Mouse (Mus musculus) neural tube, embryonic 15.5 days (tissue): Measurements from ENCODE around the gene Syk. TPM values are rescaled to one million over a fixed set of nuclear protein-coding genes. Genes with fewer than 3 reads are reported as not detected.

Experiments used
- ATAC-seq: fragments of 200-750 bp; cut with Nextera tagmentation; 2 replicates; pipeline ENCODE4 v1.8.0; 2017; ENCODE audit warnings: mild to moderate bottlenecking, moderate TSS enrichment, moderate library complexity; ENCODE audit not compliant: low FRiP score
- H3K27ac ChIP-seq: fragments of 300-500 bp; sonication (generic); replicated peaks from 2 replicates; pipeline ENCODE4 v1.5.1; 2015; ENCODE audit warnings: mild to moderate bottlenecking, inconsistent platforms
- H3K27me3 ChIP-seq: fragments of 300-500 bp; sonication (generic); replicated peaks from 2 replicates; pipeline ENCODE4 v1.6.1; 2015; ENCODE audit warnings: inconsistent platforms
- H3K36me3 ChIP-seq: fragments of 300-500 bp; sonication (generic); 2 replicates; pipeline ENCODE4 v1.6.1; 2015; ENCODE audit warnings: inconsistent platforms
- H3K4me1 ChIP-seq: fragments of 300-500 bp; sonication (generic); 2 replicates; pipeline ENCODE4 v1.6.1; 2015; ENCODE audit warnings: inconsistent platforms
- H3K4me2 ChIP-seq: fragments of 300-500 bp; sonication (generic); 2 replicates; pipeline ENCODE4 v1.6.1; 2015; ENCODE audit warnings: inconsistent platforms, mild to moderate bottlenecking, moderate library complexity
- H3K4me3 ChIP-seq: fragments of 300-500 bp; sonication (generic); replicated peaks from 2 replicates; pipeline ENCODE4 v1.5.1; 2015; ENCODE audit warnings: mild to moderate bottlenecking, inconsistent platforms
- H3K9ac ChIP-seq: fragments of 300-500 bp; sonication (generic); replicated peaks from 2 replicates; pipeline ENCODE4 v1.6.1; 2015; ENCODE audit warnings: mild to moderate bottlenecking, inconsistent platforms
- H3K9me3 ChIP-seq: fragments of 300-500 bp; sonication (generic); replicated peaks from 2 replicates; pipeline ENCODE4 v1.6.1; 2016; ENCODE audit warnings: inconsistent platforms
- WGBS: fragments of 180-500 bp; shearing (Covaris S2); methylation state at CpG from one replicate; pipeline ENCODE4 v1.1.7; 2015; ENCODE audit warnings: mixed read lengths; 5-methylcytosine and 5-hydroxymethylcytosine counted together
- polyA plus RNA-seq: library from polyadenylated mRNA; unstranded; fragments of >200 nt; fragmentation: Nextera tagmentation; extraction: Ambion mirVana; gene quantifications from 2 replicates; pipeline ENCODE4 v1.2.1, GENCODE M21; 2015

Syk gene
- polyA plus RNA-seq, 1 experiment from 2014 or later: 0.96 TPM

DNA sequence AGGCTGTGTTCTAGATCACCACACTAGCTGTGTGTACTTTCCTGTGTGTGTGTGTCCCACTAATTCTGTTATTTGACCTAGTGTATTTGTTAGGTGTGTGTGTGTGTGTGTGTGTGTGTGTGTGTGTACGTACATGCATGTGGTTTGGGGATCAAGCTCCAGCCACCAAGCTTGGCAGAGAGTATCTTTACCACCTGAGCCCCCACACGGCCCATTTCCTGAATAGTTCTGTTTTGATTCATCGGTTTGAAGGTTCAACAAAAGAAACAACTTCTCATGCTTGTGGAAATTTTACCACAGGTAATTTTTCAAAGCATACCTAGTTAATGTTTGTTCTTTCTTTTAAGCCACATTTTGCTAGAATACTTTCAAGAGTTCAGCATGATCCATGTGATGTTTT lies 52.5 kb downstream of the Syk start:
- no peak overlapping the region for H3K9ac ChIP-seq
- no peak overlapping the region for H3K4me2 ChIP-seq
- no peaks in the 10 kb centered on the region for H3K27me3 ChIP-seq
- no peaks in the 10 kb centered on the region for H3K36me3 ChIP-seq
- no peaks in the 10 kb centered on the region for H3K4me1 ChIP-seq
- no peak overlapping the region for H3K4me3 ChIP-seq
- no peak for ATAC-seq
- H3K27ac ChIP-seq: no peak overlapping the region
- H3K9me3 ChIP-seq: no peaks in the 10 kb centered on the region
- 78% methylated on average over 3 of the region's 3 CpGs for WGBS

GRCm38 (mm10) chr13:52636176-52636748 lies 53.3 kb downstream of the Syk start:
- Histone ChIP-seq H3K27ac (no peak overlapping the region), H3K9ac (no peak overlapping the region), H3K4me2 (no peak overlapping the region), H3K4me3 (no peak overlapping the region), H3K27me3 (no peaks in the 10 kb centered on the region), H3K4me1 (no peaks in the 10 kb centered on the region), H3K9me3 (no peaks in the 10 kb centered on the region), H3K36me3 (no peaks in the 10 kb centered on the region)
- ATAC-seq: no peak
- 82% methylated on average over 10 of the region's 10 CpGs for WGBS

- no peak overlapping the region for H3K4me3 ChIP-seq
- no peak overlapping the region for H3K4me2 ChIP-seq
- H3K4me1 ChIP-seq: peaks cover 9% of the 10 kb centered on the region; the same call in 1 of the 2 replicates
- ATAC-seq: no peak
- no peak overlapping the region for H3K27ac ChIP-seq
- no peak overlapping the region for H3K9ac ChIP-seq
- H3K9me3 ChIP-seq: no peaks in the 10 kb centered on the region
- H3K27me3 ChIP-seq: no peaks in the 10 kb centered on the region
- WGBS: 86% methylated on average over 3 of the region's 3 CpGs
- H3K36me3 ChIP-seq: no peaks in the 10 kb centered on the region
These were observed 63.6 kb downstream of the Syk start for GRCm38 (mm10) chr13:52646566-52646965.

DNA sequence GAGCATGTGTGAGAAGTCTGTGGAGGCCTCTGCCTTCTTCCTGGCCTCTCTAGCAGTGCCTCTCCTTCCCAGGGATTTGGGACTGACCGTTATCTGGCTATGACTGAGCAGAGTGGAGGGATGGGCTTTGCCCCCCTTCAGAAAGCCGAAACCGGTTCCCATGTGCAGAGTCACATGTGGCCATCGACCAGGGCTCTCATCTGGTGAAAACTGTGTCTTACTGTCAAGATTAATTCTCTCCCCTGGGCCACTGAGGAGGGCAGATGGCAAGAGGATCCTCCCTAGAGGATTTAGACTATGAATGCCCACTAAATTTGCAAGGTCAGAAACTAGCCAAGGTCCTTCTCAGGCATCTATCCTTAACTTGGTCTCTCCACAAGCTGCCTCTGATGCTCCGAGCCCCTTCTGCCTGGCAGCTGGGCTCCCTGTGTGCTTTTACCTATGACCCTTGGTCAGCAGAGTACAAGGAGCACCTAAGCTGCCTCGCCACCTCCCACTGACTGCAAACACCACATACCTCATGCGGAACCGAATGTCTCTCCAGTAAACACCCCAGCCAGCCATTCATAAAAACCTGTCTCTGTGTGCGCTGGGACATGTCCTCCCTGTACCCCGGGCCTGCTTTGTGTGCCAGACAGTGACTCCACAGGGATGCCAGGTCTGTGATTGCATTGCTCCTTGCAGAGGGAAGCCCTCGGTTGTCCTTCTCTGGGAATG lies 65.2 kb downstream of the Syk start:
- Histone ChIP-seq H3K27ac (no peak overlapping the region), H3K27me3 (no peaks in the 10 kb centered on the region), H3K9ac (no peak overlapping the region), H3K9me3 (no peaks in the 10 kb centered on the region), H3K4me1 (peaks cover 9% of the 10 kb centered on the region), H3K4me2 (no peak overlapping the region), H3K36me3 (no peaks in the 10 kb centered on the region), H3K4me3 (no peak overlapping the region)
- 47% methylated on average over 11 of the region's 11 CpGs for WGBS
- no peak for ATAC-seq

DNA sequence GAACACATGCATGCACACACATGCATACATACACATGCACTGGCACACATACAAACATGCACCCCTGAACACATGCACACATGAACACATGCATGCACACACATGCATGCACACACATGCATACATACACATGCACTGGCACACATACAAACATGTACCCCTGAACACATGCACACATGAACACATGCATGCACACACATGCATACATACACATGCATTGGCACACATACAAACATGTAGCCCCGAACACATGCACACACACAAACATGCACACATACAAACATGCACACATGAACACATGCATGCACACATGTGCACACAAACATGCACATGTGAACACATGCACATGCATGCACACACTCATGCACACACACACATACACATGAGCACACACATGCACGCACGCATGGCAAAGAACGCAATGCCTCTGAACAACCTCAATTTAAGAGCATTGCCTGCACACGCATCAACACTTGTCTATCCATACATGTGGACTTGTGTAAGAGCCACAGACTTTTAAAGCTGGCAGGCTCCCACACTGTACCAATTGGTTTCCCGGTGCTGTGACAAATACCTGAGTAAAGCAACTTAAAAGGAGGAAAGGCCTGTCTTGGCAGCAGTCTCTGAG lies 66.9 kb downstream of the Syk start:
- 97% methylated on average over 6 of the region's 6 CpGs for WGBS
- Histone ChIP-seq H3K4me1 (peaks cover 5% of the 10 kb centered on the region), H3K36me3 (no peaks in the 10 kb centered on the region), H3K4me2 (no peak overlapping the region), H3K27ac (no peak overlapping the region), H3K4me3 (no peak overlapping the region), H3K9ac (no peak overlapping the region), H3K27me3 (no peaks in the 10 kb centered on the region), H3K9me3 (no peaks in the 10 kb centered on the region)
- no peak for ATAC-seq

DNA sequence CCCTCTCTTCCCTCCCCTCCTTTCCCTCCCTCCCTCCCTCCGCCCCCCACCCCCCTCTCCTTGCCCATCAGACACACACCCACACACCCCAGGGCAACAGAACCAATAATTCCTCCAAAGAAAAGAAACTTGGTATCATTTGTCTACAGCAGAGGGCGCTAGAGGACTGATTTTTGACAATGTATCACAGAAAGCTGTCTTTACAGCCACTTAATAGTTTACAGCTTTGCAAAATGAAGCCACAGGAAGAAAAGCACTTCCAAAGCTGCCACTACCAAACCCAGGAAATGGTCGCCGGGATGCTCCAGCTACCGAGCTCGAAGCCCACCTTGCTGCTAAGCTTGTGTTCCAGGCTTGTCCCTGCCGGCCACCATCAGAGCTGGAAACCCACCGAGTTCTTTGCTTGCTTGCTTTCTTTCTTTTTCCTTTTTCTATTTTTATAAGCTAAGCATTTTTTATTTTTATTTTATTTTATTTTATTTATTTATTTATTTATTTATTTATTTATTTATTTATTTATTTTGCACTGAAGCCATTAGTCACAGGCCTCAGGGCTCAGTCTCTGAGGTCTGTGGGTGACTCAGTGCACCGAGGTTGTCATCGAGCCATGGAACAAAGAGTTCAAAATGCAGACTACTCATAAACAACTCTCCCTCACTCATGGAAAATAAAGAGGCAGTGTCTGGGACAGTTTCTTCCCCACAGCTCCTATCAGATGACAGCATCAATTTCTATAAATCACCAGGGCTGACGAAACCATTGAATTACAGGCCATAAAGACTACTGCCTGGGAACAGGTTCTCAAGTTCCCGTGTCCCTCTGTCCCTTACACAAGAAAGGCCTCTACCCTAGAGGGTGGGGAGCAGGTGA lies 68.6 kb downstream of the Syk start:
- H3K4me2 ChIP-seq: no peak overlapping the region
- no peaks in the 10 kb centered on the region for H3K27me3 ChIP-seq
- WGBS: 27% methylated on average over 11 of the region's 12 CpGs

GRCm38 (mm10) chr13:52652253-52652628 lies 69.3 kb downstream of the Syk start:
- Histone ChIP-seq H3K4me2 (no peak overlapping the region), H3K36me3 (no peaks in the 10 kb centered on the region), H3K9ac (no peak overlapping the region), H3K9me3 (no peaks in the 10 kb centered on the region), H3K4me1 (peaks cover 5% of the 10 kb centered on the region), H3K27me3 (no peaks in the 10 kb centered on the region), H3K4me3 (no peak overlapping the region), H3K27ac (no peak overlapping the region)
- no peak for ATAC-seq
- WGBS: 61% methylated on average over 8 of the region's 8 CpGs

More for the DNA sequence above, 68.6 kb downstream of the Syk start:
- Histone ChIP-seq H3K36me3 (no peaks in the 10 kb centered on the region), H3K4me3 (no peak overlapping the region), H3K27ac (no peak overlapping the region), H3K4me1 (peaks cover 5% of the 10 kb centered on the region), H3K9ac (no peak overlapping the region), H3K9me3 (no peaks in the 10 kb centered on the region)
- no peak; the same call in 1 of the 2 replicates for ATAC-seq

DNA sequence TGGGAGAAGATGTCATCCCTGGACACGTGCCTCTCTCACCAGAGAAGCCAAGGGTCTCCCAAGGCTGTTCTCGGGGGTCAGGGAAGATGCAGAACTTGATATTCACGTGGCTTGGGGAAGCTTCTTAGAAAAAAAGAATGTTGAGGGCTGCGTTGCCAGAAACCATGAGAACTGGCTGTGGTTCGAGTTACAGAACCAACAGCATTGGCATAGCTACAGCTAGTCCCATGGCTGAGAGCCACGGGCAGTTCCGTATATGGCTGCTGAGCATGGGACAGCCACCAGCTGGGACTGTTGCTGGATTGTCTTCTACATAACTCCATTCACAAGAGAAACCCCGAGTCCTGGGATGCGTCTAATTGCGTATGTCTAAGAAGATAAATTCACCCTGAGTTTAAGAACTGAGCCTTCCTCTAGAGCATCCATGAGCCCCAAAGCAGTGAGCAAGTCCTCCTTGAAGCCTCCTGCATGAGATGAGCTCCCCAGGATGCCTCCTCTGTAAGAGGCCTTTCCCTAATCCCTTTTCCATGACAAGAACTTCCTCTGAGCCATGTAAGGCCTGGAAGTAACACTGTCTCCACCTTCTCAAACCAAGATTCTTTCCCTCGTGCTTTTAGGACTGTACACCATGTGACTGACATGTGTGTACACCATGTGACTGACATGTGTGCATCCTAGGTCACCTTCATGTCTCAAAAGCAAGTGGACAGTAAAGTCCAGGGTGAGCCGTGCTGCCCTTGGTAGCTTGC lies 71.3 kb downstream of the Syk start:
- ATAC-seq: no peak
- H3K4me3 ChIP-seq: no peak overlapping the region
- no peak overlapping the region for H3K27ac ChIP-seq
- H3K9me3 ChIP-seq: no peaks in the 10 kb centered on the region
- H3K4me2 ChIP-seq: no peak overlapping the region
- H3K27me3 ChIP-seq: no peaks in the 10 kb centered on the region
- WGBS: 79% methylated on average over 12 of the region's 12 CpGs
- no peaks in the 10 kb centered on the region for H3K36me3 ChIP-seq
- H3K4me1 ChIP-seq: no peaks in the 10 kb centered on the region; the same call in 1 of the 2 replicates
- no peak overlapping the region for H3K9ac ChIP-seq

DNA sequence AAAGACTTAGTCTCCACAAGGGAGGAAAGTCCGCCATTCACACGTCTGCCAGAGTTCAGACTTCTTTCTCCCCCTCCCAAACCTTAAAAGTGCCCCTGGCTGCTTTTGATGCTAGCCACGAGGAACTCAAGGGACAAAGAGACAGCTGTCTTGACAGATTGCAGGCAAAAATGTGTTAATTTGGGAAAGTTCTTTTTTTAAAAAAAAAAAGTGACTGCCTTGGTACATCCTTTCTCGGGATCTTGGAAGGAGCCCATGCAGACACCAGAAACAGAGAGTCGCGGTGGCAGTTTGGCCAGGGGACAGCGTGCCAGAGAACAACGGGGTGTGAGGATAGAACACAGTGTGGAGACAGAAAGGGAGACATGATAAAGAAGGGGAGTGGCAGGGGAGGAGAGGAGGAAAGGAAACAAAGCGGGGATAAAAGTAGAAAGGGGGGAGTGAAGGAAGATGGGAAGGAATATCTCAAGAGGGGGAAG lies 71.9 kb downstream of the Syk start:
- Histone ChIP-seq H3K4me2 (no peak overlapping the region), H3K4me3 (no peak overlapping the region), H3K4me1 (no peaks in the 10 kb centered on the region; the same call in 1 of the 2 replicates), H3K27me3 (no peaks in the 10 kb centered on the region), H3K36me3 (no peaks in the 10 kb centered on the region), H3K9ac (no peak overlapping the region), H3K9me3 (no peaks in the 10 kb centered on the region), H3K27ac (no peak overlapping the region)
- no peak for ATAC-seq
- WGBS: 42% methylated on average over 9 of the region's 9 CpGs

- no peak overlapping the region for H3K27ac ChIP-seq
- H3K4me1 ChIP-seq: no peaks in the 10 kb centered on the region
- no peak overlapping the region for H3K4me3 ChIP-seq
- no peak overlapping the region for H3K9ac ChIP-seq
- no peak overlapping the region for H3K4me2 ChIP-seq
- no peaks in the 10 kb centered on the region for H3K36me3 ChIP-seq
- H3K9me3 ChIP-seq: no peaks in the 10 kb centered on the region
- no peaks in the 10 kb centered on the region for H3K27me3 ChIP-seq
- ATAC-seq: no peak
- 86% methylated on average over 7 of the region's 7 CpGs for WGBS
These were observed 75.0 kb downstream of the Syk start for GRCm38 (mm10) chr13:52657966-52658365.

DNA sequence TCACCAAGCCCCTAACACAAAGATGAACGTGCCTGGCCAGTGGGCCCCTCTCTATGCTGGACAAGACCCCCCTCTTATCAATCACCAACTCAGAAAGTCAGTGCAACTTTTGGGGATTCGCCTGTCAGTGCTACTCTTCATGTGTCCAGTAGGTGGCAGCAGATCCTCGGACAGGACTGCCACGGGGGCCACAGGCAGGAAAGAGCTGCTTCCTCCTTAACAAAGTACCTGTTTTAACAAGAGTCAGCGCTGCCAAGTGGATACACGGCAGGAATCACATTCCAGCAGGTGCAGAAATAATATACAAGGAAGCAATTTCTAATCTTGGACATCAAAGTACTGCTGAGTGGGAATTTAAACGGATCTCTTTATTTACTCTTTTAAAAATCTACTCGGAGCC lies 75.5 kb downstream of the Syk start:
- WGBS: 14% methylated on average over 8 of the region's 8 CpGs
- no peak overlapping the region for H3K27ac ChIP-seq

More for the DNA sequence above, 75.5 kb downstream of the Syk start:
- no peak overlapping the region for H3K4me2 ChIP-seq
- H3K27me3 ChIP-seq: no peaks in the 10 kb centered on the region
- H3K36me3 ChIP-seq: no peaks in the 10 kb centered on the region
- H3K4me1 ChIP-seq: no peaks in the 10 kb centered on the region
- ATAC-seq: peak; percentile 47; the same call in 1 of the 2 replicates
- H3K9me3 ChIP-seq: no peaks in the 10 kb centered on the region
- no peak overlapping the region for H3K4me3 ChIP-seq
- H3K9ac ChIP-seq: no peak overlapping the region
